Mouse (Mus musculus): ENCODE measurements around the gene Jhy.

DNA sequence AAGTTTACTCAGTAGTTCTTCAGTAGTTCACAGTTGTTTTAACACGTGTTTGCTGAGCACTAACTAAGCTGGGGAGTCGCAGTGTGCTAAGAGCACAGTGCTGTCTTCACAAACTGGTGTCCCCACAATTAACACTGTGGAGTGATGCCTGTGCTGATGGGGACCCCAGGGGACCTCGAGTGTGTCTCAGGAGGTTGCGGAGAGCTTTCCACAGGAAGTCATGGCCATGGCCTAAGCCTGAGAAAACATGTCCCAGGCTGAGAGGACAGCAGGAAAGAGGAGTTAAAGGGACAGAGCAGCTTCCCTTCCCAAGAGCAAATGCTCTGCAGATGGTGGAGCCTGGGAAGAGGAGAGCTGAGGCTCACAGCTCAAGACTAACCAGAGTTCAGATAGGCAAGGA lies 16.8 kb downstream of the Jhy start:
- no peak for TF ChIP-seq CTCF (IDR thresholded peaks at IDR 0.05; ENCODE audit: borderline replicate concordance, insufficient read depth, low read depth, low read length)
- TF ChIP-seq POLR2A (IDR thresholded peaks at IDR 0.05; ENCODE audit: borderline replicate concordance, insufficient read depth, low read length), result no peak

All from cerebellum, adult 2 months (tissue).